Mouse (Mus musculus) fat pad, adult 2 months (tissue): ENCODE results near the gene Mrpl11.
"Not testable (repeated sequence)": the region's sequence is repeated elsewhere in the genome, so short reads cannot be mapped to it uniquely, and the experiment has no call there.

ENCODE experiments used
- DNase-seq: peaks from one replicate; pipeline ENCODE4 v3.0.0-alpha.2; 2011; ENCODE audit warnings: low read depth, low spot score; ENCODE audit errors: extremely low read depth

Mrpl11 gene

GRCm38 (mm10) chr19:4992371-4992770 is 30.4 kb downstream of the Mrpl11 start:
- no peak for DNase-seq

- DNase-seq: no peak
Observed at GRCm38 (mm10) chr19:4992904-4993303, 31.0 kb downstream of the Mrpl11 start.

- no peak for DNase-seq
Observed at GRCm38 (mm10) chr19:4994043-4994442, 32.1 kb downstream of the Mrpl11 start.

GRCm38 (mm10) chr19:4999445-5000140 is 37.6 kb downstream of the Mrpl11 start:
- DNase-seq: no peak

GRCm38 (mm10) chr19:5001666-5002406 is 39.9 kb downstream of the Mrpl11 start:
- no peak for DNase-seq

- DNase-seq: not testable (repeated sequence)
Observed at GRCm38 (mm10) chr19:5003644-5004043, 41.7 kb downstream of the Mrpl11 start.

GRCm38 (mm10) chr19:5004925-5005324 is 43.0 kb downstream of the Mrpl11 start:
- no peak for DNase-seq

- DNase-seq: no peak
Observed at GRCm38 (mm10) chr19:5013138-5013537, 51.2 kb downstream of the Mrpl11 start.

GRCm38 (mm10) chr19:5014961-5015398 is 53.0 kb downstream of the Mrpl11 start:
- DNase-seq: no peak

GRCm38 (mm10) chr19:5016221-5016742 is 54.3 kb downstream of the Mrpl11 start:
- peak; percentile 91 for DNase-seq
